Mouse (Mus musculus): ENCODE results near the gene Igf2bp3. TPM values are rescaled to one million over a fixed set of nuclear protein-coding genes. Genes with fewer than 3 reads are reported as not detected.
A peak's percentile ranks its signal among the peaks of the same experiment; 100 is the strongest.

Gene Igf2bp3
- polyA plus RNA-seq, 1 experiment from 2014 or later: 16.3 TPM

DNA sequence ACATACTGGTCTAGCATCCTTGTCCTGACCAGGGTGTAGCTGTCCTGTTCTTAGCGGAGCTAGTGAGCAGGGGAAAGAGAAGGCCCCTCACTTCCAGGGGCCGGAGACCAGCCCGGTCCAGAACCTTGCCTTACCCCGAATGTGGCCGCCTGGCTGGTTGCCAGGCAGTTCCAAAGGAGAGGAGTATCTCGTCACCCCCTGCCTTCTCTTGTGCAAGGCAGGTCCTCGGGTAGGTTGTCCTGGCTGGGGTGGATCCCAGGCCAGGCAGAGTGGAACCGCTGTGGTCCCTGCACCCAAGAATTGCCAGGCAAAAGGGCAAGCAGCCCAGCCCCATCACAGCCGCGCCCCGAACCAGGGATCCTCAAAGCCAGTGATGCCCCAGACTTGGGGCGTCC, 177.5 kb downstream of the Igf2bp3 start:
- Histone ChIP-seq H3K4me2 (peak overlapping the region; percentile 42; the same call in 1 of the 2 replicates), H3K9me3 (replicated peaks) (no peaks in the 10 kb centered on the region), H3K4me3 (replicated peaks) (no peak overlapping the region), H3K4me1 (replicated peaks) (0 out of 2 replicates have a peak, but pooled peaks cover 8% of the 10 kb centered on the region), H3K9ac (no peak overlapping the region), H3K27me3 (peaks cover 20% of the 10 kb centered on the region), H3K27ac (replicated peaks) (no peak overlapping the region), H3K36me3 (replicated peaks) (no peaks in the 10 kb centered on the region)
- ATAC-seq (ENCODE audit: insufficient read depth): no peak
- WGBS (ENCODE audit: insufficient replicate concordance): 41% methylated on average over 12 of the region's 12 CpGs

DNA sequence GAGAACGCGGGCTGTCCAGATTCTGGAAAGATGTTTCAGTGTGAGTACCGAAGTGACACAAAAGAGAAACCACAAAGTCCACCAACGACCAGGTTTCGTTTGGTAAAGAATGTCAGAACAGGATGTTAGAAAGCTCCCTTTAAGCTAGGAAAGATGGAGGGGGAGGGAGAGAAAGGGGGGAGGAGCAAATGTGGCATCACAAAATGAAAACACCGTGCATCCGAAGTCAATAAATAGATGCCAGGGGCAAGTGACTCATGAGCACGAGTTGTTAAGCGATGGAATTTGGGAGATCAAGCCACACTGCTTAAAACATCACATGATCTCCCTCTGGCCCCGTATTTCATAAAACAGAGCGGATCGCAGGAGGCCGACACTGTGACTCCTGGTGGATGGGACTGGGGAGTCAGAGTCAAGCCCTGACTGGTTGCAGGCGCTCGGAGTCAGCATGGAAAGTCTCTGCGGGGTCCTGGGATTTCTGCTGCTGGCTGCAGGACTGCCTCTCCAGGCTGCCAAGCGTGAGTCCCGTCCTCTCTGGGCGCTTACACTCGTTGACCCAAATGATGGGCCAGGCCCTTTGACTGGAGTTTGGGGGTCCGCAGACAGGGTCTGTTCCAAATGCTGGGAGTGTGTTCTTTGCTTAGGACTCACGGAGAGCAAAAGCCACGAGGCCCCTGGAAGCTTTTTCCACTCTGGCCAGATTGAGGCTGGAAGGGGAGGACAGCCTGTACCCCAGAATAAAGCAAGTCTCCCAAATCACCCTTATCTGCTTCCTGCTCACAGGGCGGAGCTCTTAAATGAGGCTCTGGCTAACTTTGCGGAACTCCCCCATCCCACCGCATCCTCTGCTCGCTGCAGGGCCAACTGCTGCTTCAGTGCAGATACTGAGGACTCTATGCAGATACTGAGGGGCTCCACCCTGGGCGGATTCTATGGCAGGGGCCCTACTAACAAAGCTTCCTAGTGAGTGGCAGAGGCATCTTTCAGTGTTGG, 178.2 kb downstream of the Igf2bp3 start, which contains the start of gene Gpnmb:
Gene Gpnmb (plus strand): TSS at position 272 of the 993 bp plus-strand sequence.
- no peak for ATAC-seq (ENCODE audit: insufficient read depth)
- Histone ChIP-seq H3K9ac (no peak within 1 kb of the TSS), H3K4me1 (replicated peaks) (0 out of 2 replicates have a peak, but pooled peaks cover 8% of the 10 kb centered on the region), H3K4me3 (replicated peaks) (peak within 1 kb of the TSS; percentile 5; the same call in 1 of the 2 replicates), H3K4me2 (peak within 1 kb of the TSS; percentile 42), H3K27me3 (peaks cover 20% of the 10 kb centered on the region), H3K36me3 (replicated peaks) (no peaks in the 10 kb centered on the region), H3K27ac (replicated peaks) (no peak within 1 kb of the TSS), H3K9me3 (replicated peaks) (no peaks in the 10 kb centered on the region)
- 24% methylated on average over 28 of the region's 28 CpGs for WGBS (ENCODE audit: insufficient replicate concordance)

Other genes with a start within 250 kb of the Igf2bp3 start
- gene Doxl2, start 240.0 kb downstream of the Igf2bp3 start, polyA plus RNA-seq (2015; fragmentation: Nextera tagmentation; extraction: Ambion mirVana): not detected in 2 replicates
- not detected in 2 replicates for gene Svs1, start 228.1 kb downstream of the Igf2bp3 start, polyA plus RNA-seq (2015; fragmentation: Nextera tagmentation; extraction: Ambion mirVana)
- gene Gpnmb, start 178.4 kb downstream of the Igf2bp3 start, polyA plus RNA-seq (2015; fragmentation: Nextera tagmentation; extraction: Ambion mirVana): 0.52 and 0.64 TPM in 2 replicates
- 26.8 and 33.3 TPM in 2 replicates for gene Malsu1, start 141.2 kb downstream of the Igf2bp3 start, polyA plus RNA-seq (2015; fragmentation: Nextera tagmentation; extraction: Ambion mirVana)
- gene Tra2a, start 49.1 kb upstream of the Igf2bp3 start, polyA plus RNA-seq (2015; fragmentation: Nextera tagmentation; extraction: Ambion mirVana): 41.2 and 42.3 TPM in 2 replicates
- gene Ccdc126, start 104.3 kb upstream of the Igf2bp3 start, polyA plus RNA-seq (2015; fragmentation: Nextera tagmentation; extraction: Ambion mirVana): 2.4 and 2.5 TPM in 2 replicates
- 1.6 and 2.1 TPM in 2 replicates for gene Fam221a, start 152.8 kb upstream of the Igf2bp3 start, polyA plus RNA-seq (2015; fragmentation: Nextera tagmentation; extraction: Ambion mirVana)
- gene Stk31, start 180.6 kb upstream of the Igf2bp3 start, polyA plus RNA-seq (2015; fragmentation: Nextera tagmentation; extraction: Ambion mirVana): 0.06 TPM in 1 of 2 replicates, not detected in the other

Measured in liver, embryonic 15.5 days (tissue).